Mouse (Mus musculus): ENCODE measurements around the gene Olfr575. TPM values are rescaled to one million over a fixed set of nuclear protein-coding genes. Genes with fewer than 3 reads are reported as not detected.

The Olfr575 gene
- polyA plus RNA-seq, 1 experiment, result not detected

DNA sequence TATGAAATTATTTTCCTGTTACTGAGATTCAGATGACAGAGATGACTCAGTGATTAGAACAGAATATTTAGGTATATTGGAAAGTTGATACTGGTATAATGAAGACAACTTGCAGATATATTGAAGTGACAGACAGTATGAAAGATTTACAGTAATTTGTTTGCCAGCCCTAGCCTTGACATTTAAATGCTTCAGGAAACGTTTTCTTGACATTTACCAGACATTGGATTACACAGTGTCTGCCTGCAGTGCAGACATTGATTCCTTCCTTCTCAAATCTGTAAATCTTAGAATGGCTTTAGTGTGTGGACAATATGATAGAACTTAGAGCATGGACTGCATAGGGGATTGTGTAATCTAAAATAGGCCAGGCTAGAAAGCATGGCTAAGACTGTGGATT, 43.3 kb downstream of the Olfr575 start:
- TF ChIP-seq POLR2A (IDR thresholded peaks at IDR 0.05; ENCODE audit: control insufficient read depth, low read depth, low read length), result no peak
- no peak for TF ChIP-seq CTCF (IDR thresholded peaks at IDR 0.05; ENCODE audit: control insufficient read depth, insufficient read depth, insufficient replicate concordance, low read depth, low read length)
- H3K4me3 ChIP-seq (ENCODE audit: control insufficient read depth, low read depth, low read length), result no peak overlapping the region
- no peak overlapping the region for H3K27ac ChIP-seq (ENCODE audit: control insufficient read depth, insufficient read depth, low read depth, low read length)
- no peaks in the 10 kb centered on the region for H3K4me1 ChIP-seq (ENCODE audit: control insufficient read depth, insufficient read depth, low read length)
- H3K36me3 ChIP-seq (ENCODE audit: control insufficient read depth, insufficient read depth, low read length), result no peaks in the 10 kb centered on the region
- no peaks in the 10 kb centered on the region for H3K27me3 ChIP-seq (ENCODE audit: control insufficient read depth, insufficient read depth, low read length)

Other genes with a start within 250 kb of the Olfr575 start
- gene Olfr33, start 239.7 kb downstream of the Olfr575 start, polyA plus RNA-seq (2012; rRNA removed), result 0.25 and 0.47 TPM in 2 replicates
- not detected in 2 replicates for gene Olfr559, start 231.3 kb downstream of the Olfr575 start, polyA plus RNA-seq (2012; rRNA removed)
- gene Olfr560, start 199.4 kb downstream of the Olfr575 start, polyA plus RNA-seq (2012; rRNA removed), result not detected in 2 replicates
- 1.1 and 1.3 TPM in 2 replicates for gene Olfr78, start 199.3 kb downstream of the Olfr575 start, polyA plus RNA-seq (2012; rRNA removed)
- not detected in 2 replicates for gene Olfr561, start 187.6 kb downstream of the Olfr575 start, polyA plus RNA-seq (2012; rRNA removed)
- not detected in 2 replicates for gene Olfr564, start 155.3 kb downstream of the Olfr575 start, polyA plus RNA-seq (2012; rRNA removed)
- gene Olfr566, start 100.0 kb downstream of the Olfr575 start, polyA plus RNA-seq (2012; rRNA removed), result not detected in 2 replicates
- 0.26 and 0.59 TPM in 2 replicates for gene Olfr568, start 81.7 kb downstream of the Olfr575 start, polyA plus RNA-seq (2012; rRNA removed)
- gene Olfr569, start 67.9 kb downstream of the Olfr575 start, polyA plus RNA-seq (2012; rRNA removed), result not detected in 2 replicates
- gene Olfr570, start 64.2 kb downstream of the Olfr575 start, polyA plus RNA-seq (2012; rRNA removed), result 0.23 TPM in 1 of 2 replicates, not detected in the other
- gene Olfr571, start 41.2 kb downstream of the Olfr575 start, polyA plus RNA-seq (2012; rRNA removed), result not detected in 2 replicates
- gene Olfr572, start 34.4 kb downstream of the Olfr575 start, polyA plus RNA-seq (2012; rRNA removed), result not detected in 2 replicates
- not detected in 2 replicates for gene Olfr573-ps1, start 16.2 kb downstream of the Olfr575 start, polyA plus RNA-seq (2012; rRNA removed)
- gene Olfr574, start 10.3 kb downstream of the Olfr575 start, polyA plus RNA-seq (2012; rRNA removed), result not detected in 2 replicates
- not detected in 2 replicates for gene Olfr576, start 3.9 kb upstream of the Olfr575 start, polyA plus RNA-seq (2012; rRNA removed)
- gene Olfr577, start 17.2 kb upstream of the Olfr575 start, polyA plus RNA-seq (2012; rRNA removed), result not detected in 2 replicates
- gene Olfr578, start 30.5 kb upstream of the Olfr575 start, polyA plus RNA-seq (2012; rRNA removed), result not detected in 2 replicates
- gene Olfr582, start 79.2 kb upstream of the Olfr575 start, polyA plus RNA-seq (2012; rRNA removed), result not detected in 2 replicates
- gene Olfr583, start 92.5 kb upstream of the Olfr575 start, polyA plus RNA-seq (2012; rRNA removed), result not detected in 2 replicates
- gene Olfr584, start 123.1 kb upstream of the Olfr575 start, polyA plus RNA-seq (2012; rRNA removed), result not detected in 2 replicates
- gene Olfr585, start 138.9 kb upstream of the Olfr575 start, polyA plus RNA-seq (2012; rRNA removed), result not detected in 2 replicates
- not detected in 2 replicates for gene Olfr586, start 166.9 kb upstream of the Olfr575 start, polyA plus RNA-seq (2012; rRNA removed)
- not detected in 2 replicates for gene Olfr588-ps1, start 182.1 kb upstream of the Olfr575 start, polyA plus RNA-seq (2012; rRNA removed)
- not detected in 2 replicates for gene Olfr589, start 197.6 kb upstream of the Olfr575 start, polyA plus RNA-seq (2012; rRNA removed)
- gene Olfr591, start 219.6 kb upstream of the Olfr575 start, polyA plus RNA-seq (2012; rRNA removed), result not detected in 2 replicates
- gene Olfr592, start 226.0 kb upstream of the Olfr575 start, polyA plus RNA-seq (2012; rRNA removed), result not detected in 2 replicates

Data from testis, adult 2 months (tissue).